Mouse (Mus musculus) left cerebral cortex, adult 2 months (tissue): Measurements from ENCODE around the gene Spata46. TPM values are rescaled to one million over a fixed set of nuclear protein-coding genes. Genes with fewer than 3 reads are reported as not detected.
A peak's percentile ranks its signal among the peaks of the same experiment; 100 is the strongest.

Experiments used
- DNase-seq, 2 experiments: peaks; one replicate each; pipeline ENCODE4 v3.0.0; 2021 to 2022; ENCODE audit warnings: low spot score in 2 of 2, mixed read lengths in 1 of 2; ENCODE audit errors: extremely low spot score in 1 of 2
- H3K27ac ChIP-seq: fragments of 200-600 bp; 2 replicates; pipeline ENCODE4 v1.8.1; 2022
- H3K4me3 ChIP-seq: fragments of 200-600 bp; 2 replicates; pipeline ENCODE4 v1.8.1; 2022
- CTCF ChIP-seq: fragments of 200-600 bp; IDR thresholded peaks from 2 replicates; pipeline ENCODE4 v1.8.1; 2022; ENCODE audit warnings: antibody characterized with exemption, mild to moderate bottlenecking, moderate library complexity
- intact Hi-C: fragments of 180-260 bp; cut with DNase I; formaldehyde crosslinking; loops from one replicate; pipeline ENCODE4 v1.15.1; 2025
- total RNA-seq, 2 experiments: library from RNA; stranded (reverse); gene quantifications; 2 replicates each; pipeline ENCODE4 v1.2.3; 2021

Gene Spata46
- total RNA-seq, 2 experiments from 2014 or later = not detected

GRCm38 (mm10) chr1:170302456-170302855, 6.1 kb upstream of the Spata46 start:
- no peak overlapping the region for H3K27ac ChIP-seq
- DNase-seq = no peak
- intact Hi-C loops = no loop called here
- no peak for TF ChIP-seq CTCF
- H3K4me3 ChIP-seq = no peak overlapping the region

GRCm38 (mm10) chr1:170303103-170303502, 5.5 kb upstream of the Spata46 start:
- TF ChIP-seq CTCF = no peak
- no peak for DNase-seq
- H3K4me3 ChIP-seq = no peak overlapping the region
- intact Hi-C loops = no loop called here
- no peak overlapping the region for H3K27ac ChIP-seq

- no peak overlapping the region for H3K27ac ChIP-seq
- intact Hi-C loops = no loop called here
- no peak for TF ChIP-seq CTCF
- no peak overlapping the region for H3K4me3 ChIP-seq
- DNase-seq = no peak
Measured at GRCm38 (mm10) chr1:170305002-170305401, 3.6 kb upstream of the Spata46 start.

- Histone ChIP-seq H3K4me3 (no peak within 1 kb of the TSS), H3K27ac (no peak within 1 kb of the TSS)
- DNase-seq = no peak
- intact Hi-C loops = no loop called here
- no peak for TF ChIP-seq CTCF
Measured at GRCm38 (mm10) chr1:170306232-170306631, 2.4 kb upstream of the Spata46 start, which contains the start of gene Gm7694. TSS of gene Gm7694 (minus strand) at chr1:170306332.

- no peak for DNase-seq
- intact Hi-C loops = no loop called here
Measured at GRCm38 (mm10) chr1:170311431-170311830, 2.8 kb downstream of the Spata46 start.

GRCm38 (mm10) chr1:170322046-170322445, 13.4 kb downstream of the Spata46 start:
- Histone ChIP-seq H3K27ac (no peak overlapping the region), H3K4me3 (no peak overlapping the region)
- no peak for DNase-seq
- TF ChIP-seq CTCF = no peak
- intact Hi-C loops = no loop called here

More at GRCm38 (mm10) chr1:170311431-170311830, 2.8 kb downstream of the Spata46 start:
- H3K4me3 ChIP-seq = no peak overlapping the region
- H3K27ac ChIP-seq = no peak overlapping the region
- no peak for TF ChIP-seq CTCF

GRCm38 (mm10) chr1:170323001-170323400, 14.4 kb downstream of the Spata46 start:
- no peak for DNase-seq
- H3K4me3 ChIP-seq = no peak overlapping the region
- intact Hi-C loops = no loop called here
- no peak for TF ChIP-seq CTCF
- no peak overlapping the region for H3K27ac ChIP-seq

GRCm38 (mm10) chr1:170324312-170324711, 15.7 kb downstream of the Spata46 start:
- no peak for TF ChIP-seq CTCF
- no peak for DNase-seq
- Histone ChIP-seq H3K4me3 (no peak overlapping the region), H3K27ac (no peak overlapping the region)
- intact Hi-C loops = no loop called here

GRCm38 (mm10) chr1:170325277-170325676, 16.7 kb downstream of the Spata46 start:
- no peak for DNase-seq
- no peak overlapping the region for H3K27ac ChIP-seq
- intact Hi-C loops = no loop called here
- no peak overlapping the region for H3K4me3 ChIP-seq
- TF ChIP-seq CTCF = no peak

GRCm38 (mm10) chr1:170331926-170332325, 23.3 kb downstream of the Spata46 start:
- DNase-seq = no peak
- H3K27ac ChIP-seq = peak overlapping the region; percentile 56; the same call in 1 of the 2 replicates
- intact Hi-C loops = no loop called here
- TF ChIP-seq CTCF = no peak
- no peak overlapping the region for H3K4me3 ChIP-seq

GRCm38 (mm10) chr1:170332775-170333174, 24.2 kb downstream of the Spata46 start:
- Histone ChIP-seq H3K27ac (peak overlapping the region; percentile 56; the same call in 1 of the 2 replicates), H3K4me3 (no peak overlapping the region)
- intact Hi-C loops = no loop called here
- TF ChIP-seq CTCF = peak; percentile 10
- no peak for DNase-seq

- intact Hi-C loops = no loop called here
- Histone ChIP-seq H3K4me3 (no peak overlapping the region), H3K27ac (no peak overlapping the region)
- no peak for DNase-seq
- no peak for TF ChIP-seq CTCF
Measured at GRCm38 (mm10) chr1:170339943-170340342, 31.3 kb downstream of the Spata46 start.

- DNase-seq = no peak
- intact Hi-C loops = no loop called here
- Histone ChIP-seq H3K27ac (peak overlapping the region; percentile 10; the same call in 1 of the 2 replicates), H3K4me3 (no peak overlapping the region)
- TF ChIP-seq CTCF = no peak
Measured at GRCm38 (mm10) chr1:170343081-170343480, 34.5 kb downstream of the Spata46 start.

- no peak for TF ChIP-seq CTCF
- no peak for DNase-seq
- intact Hi-C loops = no loop called here
- Histone ChIP-seq H3K27ac (no peak overlapping the region), H3K4me3 (no peak overlapping the region)
Measured at GRCm38 (mm10) chr1:170343906-170344305, 35.3 kb downstream of the Spata46 start.
